Mouse (Mus musculus): ENCODE results near the gene Prg4.

DNA sequence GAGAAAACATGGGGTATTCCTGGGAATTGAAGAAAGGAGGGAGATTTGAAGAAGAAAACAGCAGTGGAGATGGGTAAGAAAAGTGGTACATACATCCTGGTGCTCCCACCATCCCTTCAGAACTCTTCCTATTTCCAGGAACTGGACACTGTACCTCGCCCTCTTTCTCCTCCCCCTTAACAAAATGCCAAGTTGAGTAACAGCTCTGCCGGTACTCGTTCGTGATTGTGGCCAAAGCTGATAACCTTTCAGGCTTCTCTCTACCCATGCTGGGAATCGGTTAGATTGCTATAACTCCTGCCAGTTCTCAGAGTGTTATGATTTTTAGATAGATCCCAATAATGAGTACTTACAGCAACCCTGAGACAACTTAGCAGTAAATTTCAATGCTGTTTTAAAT is 7.0 kb downstream of the Prg4 start:
- no peak for TF ChIP-seq CTCF (IDR thresholded peaks at IDR 0.05; ENCODE audit: low read depth)
- TF ChIP-seq EP300 (optimal IDR thresholded peaks at IDR 0.05): no peak

Data from stomach, postnatal 0 days (tissue).